Mouse (Mus musculus) neural tube, embryonic 11.5 days (tissue): ENCODE data around the gene Art2b. TPM values are rescaled to one million over a fixed set of nuclear protein-coding genes. Genes with fewer than 3 reads are reported as not detected.
"Not testable (repeated sequence)": the region's sequence is repeated elsewhere in the genome, so short reads cannot be mapped to it uniquely, and the experiment has no call there.

ENCODE experiments used
- ATAC-seq: fragments of 200-750 bp; cut with Nextera tagmentation; 2 replicates; pipeline ENCODE4 v1.8.0; 2017; ENCODE audit warnings: moderate number of reproducible peaks, mild to moderate bottlenecking, moderate TSS enrichment, moderate library complexity; ENCODE audit not compliant: insufficient read depth, low FRiP score, low TSS enrichment
- DNase-seq: peaks from one replicate; pipeline ENCODE4 v3.0.0-alpha.2; 2015; ENCODE audit warnings: low spot score
- H3K27ac ChIP-seq: fragments of 300-500 bp; sonication (generic); 2 replicates; pipeline ENCODE4 v1.5.1; 2014; ENCODE audit warnings: low read depth, mild to moderate bottlenecking, low read length
- H3K27me3 ChIP-seq: fragments of 300-500 bp; sonication (generic); 2 replicates; pipeline ENCODE4 v1.6.1; 2014; ENCODE audit warnings: mild to moderate bottlenecking, low read length, mixed read lengths; ENCODE audit not compliant: control insufficient read depth, insufficient read depth
- H3K36me3 ChIP-seq: fragments of 300-500 bp; sonication (generic); 2 replicates; pipeline ENCODE4 v1.6.1; 2014; ENCODE audit warnings: mild to moderate bottlenecking, low read length, moderate library complexity, mixed read lengths; ENCODE audit not compliant: control insufficient read depth, insufficient read depth
- H3K4me1 ChIP-seq: fragments of 300-500 bp; sonication (generic); 2 replicates; pipeline ENCODE4 v1.6.1; 2014; ENCODE audit warnings: low read length, mixed read lengths; ENCODE audit not compliant: control insufficient read depth, insufficient read depth
- H3K4me2 ChIP-seq: fragments of 300-500 bp; sonication (generic); 2 replicates; pipeline ENCODE4 v1.6.1; 2014; ENCODE audit warnings: low read depth, mild to moderate bottlenecking, moderate library complexity
- H3K4me3 ChIP-seq: fragments of 300-500 bp; sonication (generic); 2 replicates; pipeline ENCODE4 v1.5.1; 2014; ENCODE audit warnings: low read depth, low read length
- H3K9ac ChIP-seq: fragments of 300-500 bp; sonication (generic); 2 replicates; pipeline ENCODE4 v1.6.1; 2014; ENCODE audit warnings: mild to moderate bottlenecking, low read length
- H3K9me3 ChIP-seq: fragments of 300-500 bp; sonication (generic); 2 replicates; pipeline ENCODE4 v1.6.1; 2016; ENCODE audit warnings: low read length; ENCODE audit not compliant: control insufficient read depth
- WGBS: fragments of 180-500 bp; shearing (Covaris S2); extraction: QIAGEN DNeasy Blood & Tissue Kit; methylation state at CpG from one replicate; pipeline ENCODE4 v1.1.7; 2014; 5-methylcytosine and 5-hydroxymethylcytosine counted together
- polyA plus RNA-seq: library from polyadenylated mRNA; unstranded; fragments of >200 nt; fragmentation: Nextera tagmentation; extraction: Ambion mirVana; gene quantifications from 2 replicates; pipeline ENCODE4 v1.2.1, GENCODE M21; 2014

Art2b gene
- polyA plus RNA-seq, 1 experiment from 2014 or later, result not detected

- DNase-seq, H3K4me3 ChIP-seq, ATAC-seq, H3K4me2 ChIP-seq, H3K27me3 ChIP-seq, H3K4me1 ChIP-seq, H3K36me3 ChIP-seq, H3K27ac ChIP-seq, H3K9me3 ChIP-seq, H3K9ac ChIP-seq: not testable (repeated sequence)
- 73% methylated on average over 6 of the region's 6 CpGs for WGBS
Measured at GRCm38 (mm10) chr7:101584271-101584670, 1.1 kb downstream of the Art2b start.

- WGBS, result 87% methylated on average over 7 of the region's 7 CpGs
- Histone ChIP-seq H3K36me3 (no peaks in the 10 kb centered on the region), H3K27ac (no peak overlapping the region), H3K4me2 (no peak overlapping the region), H3K27me3 (no peaks in the 10 kb centered on the region), H3K4me1 (no peaks in the 10 kb centered on the region), H3K9me3 (no peaks in the 10 kb centered on the region), H3K4me3 (no peak overlapping the region), H3K9ac (no peak overlapping the region)
- ATAC-seq (no peak), DNase-seq (no peak)
Measured at GRCm38 (mm10) chr7:101582012-101582411, 3.4 kb downstream of the Art2b start.

GRCm38 (mm10) chr7:101580863-101581262, 4.5 kb downstream of the Art2b start:
- not testable (repeated sequence) for H3K4me3 ChIP-seq, H3K9me3 ChIP-seq, H3K27ac ChIP-seq, H3K4me1 ChIP-seq, DNase-seq, H3K4me2 ChIP-seq, H3K9ac ChIP-seq, H3K27me3 ChIP-seq, H3K36me3 ChIP-seq, ATAC-seq
- 91% methylated on average over 3 of the region's 3 CpGs for WGBS

GRCm38 (mm10) chr7:101574413-101574812, 11.0 kb downstream of the Art2b start:
- Histone ChIP-seq H3K27ac (no peak overlapping the region), H3K4me1 (no peaks in the 10 kb centered on the region), H3K9me3 (no peaks in the 10 kb centered on the region), H3K4me2 (no peak overlapping the region), H3K36me3 (no peaks in the 10 kb centered on the region), H3K4me3 (no peak overlapping the region), H3K27me3 (no peaks in the 10 kb centered on the region), H3K9ac (no peak overlapping the region)
- 57% methylated on average over 3 of the region's 3 CpGs for WGBS
- DNase-seq, result no peak
- ATAC-seq, result no peak

- H3K4me3 ChIP-seq, ATAC-seq, H3K4me2 ChIP-seq, DNase-seq, H3K9ac ChIP-seq, H3K27ac ChIP-seq, H3K4me1 ChIP-seq, H3K27me3 ChIP-seq, H3K9me3 ChIP-seq, H3K36me3 ChIP-seq: not testable (repeated sequence)
- 91% methylated on average over 11 of the region's 12 CpGs for WGBS
Measured at GRCm38 (mm10) chr7:101573636-101574035, 11.8 kb downstream of the Art2b start.

- 93% methylated on average over 2 of the region's 2 CpGs for WGBS
- Histone ChIP-seq H3K27me3 (no peaks in the 10 kb centered on the region), H3K4me3 (no peak overlapping the region), H3K9me3 (no peaks in the 10 kb centered on the region), H3K4me2 (no peak overlapping the region), H3K27ac (no peak overlapping the region), H3K4me1 (no peaks in the 10 kb centered on the region), H3K9ac (no peak overlapping the region), H3K36me3 (no peaks in the 10 kb centered on the region)
- DNase-seq (no peak), ATAC-seq (no peak)
Measured at GRCm38 (mm10) chr7:101564086-101564485, 21.3 kb downstream of the Art2b start.

- not testable (repeated sequence) for H3K4me1 ChIP-seq, H3K9ac ChIP-seq, H3K4me3 ChIP-seq, H3K36me3 ChIP-seq, H3K9me3 ChIP-seq, H3K27me3 ChIP-seq, DNase-seq, H3K27ac ChIP-seq, ATAC-seq, H3K4me2 ChIP-seq
- 84% methylated on average over 5 of the region's 5 CpGs for WGBS
Measured at GRCm38 (mm10) chr7:101559393-101559792, 26.0 kb downstream of the Art2b start.

GRCm38 (mm10) chr7:101557391-101557790, 28.0 kb downstream of the Art2b start:
- H3K9ac ChIP-seq, result no peak overlapping the region
- H3K4me2 ChIP-seq, result no peak overlapping the region
- no peaks in the 10 kb centered on the region for H3K4me1 ChIP-seq
- H3K9me3 ChIP-seq, result no peaks in the 10 kb centered on the region
- H3K4me3 ChIP-seq, result no peak overlapping the region
- no peaks in the 10 kb centered on the region for H3K27me3 ChIP-seq
- ATAC-seq (no peak), DNase-seq (no peak)
- WGBS, result 77% methylated on average over 1 of the region's 1 CpGs
- no peak overlapping the region for H3K27ac ChIP-seq
- H3K36me3 ChIP-seq, result no peaks in the 10 kb centered on the region

GRCm38 (mm10) chr7:101555473-101555872, 29.9 kb downstream of the Art2b start:
- H3K4me1 ChIP-seq, H3K9me3 ChIP-seq, H3K27ac ChIP-seq: not testable (repeated sequence)

More at GRCm38 (mm10) chr7:101555473-101555872, 29.9 kb downstream of the Art2b start:
- not testable (repeated sequence) for DNase-seq, H3K36me3 ChIP-seq, H3K4me2 ChIP-seq, ATAC-seq, H3K9ac ChIP-seq, H3K27me3 ChIP-seq, H3K4me3 ChIP-seq
- 93% methylated on average over 3 of the region's 3 CpGs for WGBS
